Mouse (Mus musculus) liver, adult 2 months (tissue): ENCODE measurements around the gene Lpgat1.

Source experiments
- CTCF ChIP-seq: fragments of 200-500 bp; IDR thresholded peaks from 2 replicates; pipeline ENCODE4 v1.5.1; 2011; ENCODE audit warnings: low read depth, low read length, control low read depth
- POLR2A ChIP-seq: fragments of 200-500 bp; IDR thresholded peaks from 2 replicates; pipeline ENCODE4 v1.6.1; 2011; ENCODE audit warnings: low read length, control low read depth; ENCODE audit not compliant: insufficient read depth; ENCODE audit errors: extremely low read depth

- TF ChIP-seq POLR2A (no peak), CTCF (no peak)
Measured at GRCm38 (mm10) chr1:191787379-191787778, 69.7 kb downstream of the Lpgat1 start.
